Mouse (Mus musculus): ENCODE data around the gene Klc1. TPM values are rescaled to one million over a fixed set of nuclear protein-coding genes. Genes with fewer than 3 reads are reported as not detected.
A peak's percentile ranks its signal among the peaks of the same experiment; 100 is the strongest.

The Klc1 gene
- polyA plus RNA-seq, 1 experiment from 2014 or later = 130 TPM

DNA sequence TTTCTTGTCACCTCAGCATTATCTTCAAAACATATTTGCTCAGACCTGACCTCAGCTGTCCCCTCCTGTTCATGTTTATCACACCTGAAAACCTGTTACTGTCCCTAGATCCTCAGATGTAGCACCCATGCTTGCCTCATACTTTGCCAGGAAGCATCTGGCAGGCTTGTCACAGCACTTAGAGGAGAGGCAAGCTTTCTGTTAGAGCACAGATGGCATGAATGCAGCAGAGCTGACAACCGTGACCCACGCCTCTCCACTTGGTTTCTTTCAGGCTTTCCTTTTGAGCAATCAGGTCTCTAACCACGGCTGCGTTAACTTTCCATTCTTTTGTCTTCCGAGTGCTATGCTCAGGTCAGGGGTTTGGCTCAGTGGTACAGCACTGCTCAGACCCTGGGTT, 70.8 kb downstream of the Klc1 start:
- Histone ChIP-seq H3K27me3 (replicated peaks; ENCODE audit: low read depth, poor library complexity, severe bottlenecking) (no peaks in the 10 kb centered on the region), H3K4me1 (no peaks in the 10 kb centered on the region), H3K9me3 (no peaks in the 10 kb centered on the region), H3K27ac (replicated peaks) (no peak overlapping the region; the same call in 1 of the 2 replicates), H3K36me3 (replicated peaks) (peaks cover 96% of the 10 kb centered on the region), H3K4me3 (no peak overlapping the region)
- 86% methylated on average over 5 of the region's 5 CpGs for WGBS
- no peak for DNase-seq (ENCODE audit: low spot score)

DNA sequence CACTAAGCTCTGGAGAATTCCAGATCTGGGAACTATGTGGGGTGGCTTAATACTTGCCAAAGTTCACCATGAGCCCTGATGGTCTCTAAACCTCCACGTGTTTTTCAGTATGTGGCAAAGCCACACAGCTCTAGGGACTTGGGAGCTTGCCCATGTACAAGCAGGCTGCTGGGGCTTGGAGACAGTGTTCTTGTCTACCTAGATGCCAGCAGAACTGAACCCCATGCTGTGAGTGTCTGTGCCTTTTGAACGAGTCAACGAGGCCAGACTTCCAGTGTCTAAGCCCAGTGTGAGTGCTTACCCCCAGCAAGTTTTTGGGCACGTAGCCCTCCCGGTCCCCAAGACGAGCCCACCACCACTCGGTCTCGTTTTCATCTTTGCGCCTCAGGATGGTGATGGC, 71.3 kb downstream of the Klc1 start:
- no peak overlapping the region for H3K4me3 ChIP-seq
- H3K27me3 ChIP-seq (replicated peaks; ENCODE audit: low read depth, poor library complexity, severe bottlenecking) = no peaks in the 10 kb centered on the region
- no peaks in the 10 kb centered on the region for H3K9me3 ChIP-seq
- peaks cover 91% of the 10 kb centered on the region for H3K36me3 ChIP-seq (replicated peaks)
- DNase-seq (ENCODE audit: low spot score) = no peak
- H3K4me1 ChIP-seq = no peaks in the 10 kb centered on the region
- no peak overlapping the region for H3K27ac ChIP-seq (replicated peaks)
- WGBS = 89% methylated on average over 9 of the region's 9 CpGs

DNA sequence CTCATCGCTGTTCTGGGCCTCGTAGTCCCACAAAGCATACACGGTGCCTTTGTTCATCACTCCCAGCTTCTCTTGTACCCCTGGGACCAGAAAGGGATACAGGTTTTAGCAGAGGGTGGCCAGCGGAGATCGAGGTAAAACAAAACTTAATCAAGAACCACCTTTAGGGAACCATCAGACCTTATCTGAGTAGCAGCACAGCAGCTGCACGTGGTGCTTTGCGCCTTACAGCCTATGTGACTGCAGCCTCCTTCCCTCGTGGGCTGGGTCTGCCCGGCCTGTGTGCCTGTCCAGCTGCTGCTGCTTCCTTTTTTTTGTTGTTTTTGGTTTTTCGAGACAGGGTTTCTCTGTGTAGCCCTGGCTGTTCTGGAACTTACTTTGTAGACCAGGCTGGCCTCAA, 71.7 kb downstream of the Klc1 start:
- WGBS = 89% methylated on average over 10 of the region's 10 CpGs
- H3K27ac ChIP-seq (replicated peaks) = no peak overlapping the region

DNA sequence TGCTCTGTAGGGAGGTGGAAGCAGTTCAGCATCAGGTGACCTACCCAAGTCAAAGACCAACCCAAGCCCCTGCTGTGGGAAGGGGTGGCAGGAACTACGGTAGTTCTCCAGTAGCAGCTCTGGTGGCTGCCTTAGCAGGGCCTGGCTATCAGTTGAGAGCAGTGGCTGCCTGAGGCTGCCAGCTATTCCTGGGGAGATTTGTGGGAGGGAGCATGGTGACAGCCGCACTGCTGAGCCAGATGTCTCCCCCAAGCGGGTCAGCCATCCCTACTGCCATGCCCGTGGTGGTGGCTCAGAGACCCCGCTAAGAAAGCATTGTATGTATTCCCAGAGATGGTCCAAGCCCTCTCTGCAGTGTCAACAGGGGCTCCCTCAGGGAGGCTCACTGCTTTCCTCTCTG, 74.0 kb downstream of the Klc1 start:
- 79% methylated on average over 5 of the region's 5 CpGs for WGBS
- Histone ChIP-seq H3K9me3 (no peaks in the 10 kb centered on the region), H3K4me3 (no peak overlapping the region), H3K27me3 (replicated peaks; ENCODE audit: low read depth, poor library complexity, severe bottlenecking) (no peaks in the 10 kb centered on the region), H3K27ac (replicated peaks) (no peak overlapping the region), H3K4me1 (no peaks in the 10 kb centered on the region), H3K36me3 (replicated peaks) (peaks cover 64% of the 10 kb centered on the region)
- DNase-seq (ENCODE audit: low spot score) = no peak

More for the DNA sequence above, 71.7 kb downstream of the Klc1 start:
- H3K27me3 ChIP-seq (replicated peaks; ENCODE audit: low read depth, poor library complexity, severe bottlenecking) = no peaks in the 10 kb centered on the region
- H3K4me1 ChIP-seq = no peaks in the 10 kb centered on the region
- no peak for DNase-seq (ENCODE audit: low spot score)
- no peak overlapping the region for H3K4me3 ChIP-seq
- H3K36me3 ChIP-seq (replicated peaks) = peaks cover 87% of the 10 kb centered on the region
- H3K9me3 ChIP-seq = no peaks in the 10 kb centered on the region

DNA sequence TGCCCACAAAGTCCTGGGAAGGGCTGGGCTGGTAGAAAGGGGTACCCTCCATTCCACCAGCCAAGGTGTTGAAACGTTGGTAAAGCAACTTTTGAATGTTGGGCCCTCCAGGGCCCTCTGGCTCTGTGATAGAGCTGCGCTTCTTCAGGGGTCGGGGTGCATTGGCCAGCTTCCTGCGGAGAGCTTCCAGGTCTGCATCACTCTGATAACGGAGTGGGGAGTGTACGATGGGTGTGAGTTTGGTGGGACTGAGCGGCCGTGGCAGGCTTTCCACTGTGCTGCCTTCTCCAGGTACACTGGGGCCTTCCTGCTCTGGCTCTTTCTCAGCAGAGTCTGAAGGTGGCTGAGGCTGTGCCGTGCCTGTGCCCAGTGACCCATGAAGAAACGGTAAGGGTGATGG, 74.8 kb downstream of the Klc1 start:
- Histone ChIP-seq H3K36me3 (replicated peaks) (peaks cover 56% of the 10 kb centered on the region), H3K4me1 (peaks cover 1% of the 10 kb centered on the region), H3K4me3 (no peak overlapping the region), H3K9me3 (no peaks in the 10 kb centered on the region), H3K27me3 (replicated peaks; ENCODE audit: low read depth, poor library complexity, severe bottlenecking) (no peaks in the 10 kb centered on the region), H3K27ac (replicated peaks) (no peak overlapping the region)
- no peak for DNase-seq (ENCODE audit: low spot score)
- 91% methylated on average over 10 of the region's 10 CpGs for WGBS

DNA sequence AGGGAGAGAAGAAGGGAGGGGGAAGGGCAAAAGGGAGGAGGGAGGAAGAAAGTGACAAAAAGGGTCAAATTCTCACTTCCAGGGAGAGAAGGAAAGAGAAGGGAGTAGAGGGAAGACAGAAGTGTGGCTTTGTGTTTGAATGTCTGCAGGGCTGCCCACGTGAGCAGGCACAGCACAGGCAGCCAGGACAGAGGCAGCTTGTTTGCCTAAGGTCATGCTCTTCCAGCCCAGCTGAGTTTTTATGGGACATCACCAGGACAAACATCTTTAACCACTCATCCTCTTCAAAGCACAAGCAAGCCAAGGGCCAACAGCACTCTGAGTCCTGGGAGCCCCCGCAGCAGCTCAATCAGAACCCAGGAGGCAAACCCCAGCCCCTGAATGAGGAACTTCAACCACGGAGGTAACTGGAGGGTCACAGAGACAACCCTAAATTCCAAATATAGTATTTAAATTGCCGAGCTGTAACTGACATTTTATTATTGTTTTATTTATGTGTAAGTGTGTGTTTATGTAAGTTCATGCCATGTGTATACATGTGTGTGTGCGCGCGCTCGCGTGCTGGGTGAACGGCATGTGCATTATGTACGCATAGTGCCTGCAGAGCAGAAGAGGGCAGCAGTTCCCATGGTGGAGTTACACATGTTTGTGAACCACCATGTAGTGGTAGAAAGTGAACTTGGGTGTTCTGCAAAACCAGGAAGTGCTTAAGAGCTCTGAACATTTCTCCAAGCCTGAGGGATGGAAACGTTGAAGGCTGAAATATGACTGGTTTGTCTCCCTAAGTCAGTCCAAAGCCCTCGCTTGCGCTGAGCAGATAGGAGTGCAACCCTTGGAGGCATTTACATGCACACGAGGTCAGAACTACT, 84.2 kb downstream of the Klc1 start:
- H3K4me1 ChIP-seq = peaks cover 21% of the 10 kb centered on the region
- H3K4me3 ChIP-seq = no peak overlapping the region
- H3K36me3 ChIP-seq (replicated peaks) = no peaks in the 10 kb centered on the region
- 79% methylated on average over 15 of the region's 15 CpGs for WGBS
- H3K27me3 ChIP-seq (replicated peaks; ENCODE audit: low read depth, poor library complexity, severe bottlenecking) = no peaks in the 10 kb centered on the region
- no peak overlapping the region for H3K27ac ChIP-seq (replicated peaks)
- DNase-seq (ENCODE audit: low spot score) = no peak
- no peaks in the 10 kb centered on the region for H3K9me3 ChIP-seq

DNA sequence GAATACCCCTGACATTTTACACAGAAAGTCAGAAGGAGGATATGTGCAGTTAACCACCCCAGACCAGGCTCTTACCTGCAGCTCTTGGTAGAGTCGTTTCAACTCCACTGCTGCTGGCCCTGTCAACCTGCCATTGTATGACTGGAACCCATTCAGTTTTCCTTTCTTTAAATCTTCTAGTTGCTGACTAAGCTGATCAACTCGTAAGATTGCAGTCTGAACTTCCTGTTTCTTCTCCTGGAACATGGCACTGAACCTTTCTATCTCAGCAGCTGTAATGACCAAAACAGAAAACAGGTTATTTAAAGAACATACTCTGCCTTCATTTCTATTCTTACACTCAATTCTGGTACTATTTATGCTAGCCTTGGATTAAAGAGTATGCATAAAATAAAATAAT, 84.8 kb downstream of the Klc1 start:
- Histone ChIP-seq H3K27me3 (replicated peaks; ENCODE audit: low read depth, poor library complexity, severe bottlenecking) (no peaks in the 10 kb centered on the region), H3K4me1 (peaks cover 20% of the 10 kb centered on the region), H3K36me3 (replicated peaks) (no peaks in the 10 kb centered on the region), H3K9me3 (no peaks in the 10 kb centered on the region), H3K4me3 (no peak overlapping the region), H3K27ac (replicated peaks) (no peak overlapping the region)
- DNase-seq (ENCODE audit: low spot score) = no peak
- WGBS = 67% methylated on average over 2 of the region's 2 CpGs

DNA sequence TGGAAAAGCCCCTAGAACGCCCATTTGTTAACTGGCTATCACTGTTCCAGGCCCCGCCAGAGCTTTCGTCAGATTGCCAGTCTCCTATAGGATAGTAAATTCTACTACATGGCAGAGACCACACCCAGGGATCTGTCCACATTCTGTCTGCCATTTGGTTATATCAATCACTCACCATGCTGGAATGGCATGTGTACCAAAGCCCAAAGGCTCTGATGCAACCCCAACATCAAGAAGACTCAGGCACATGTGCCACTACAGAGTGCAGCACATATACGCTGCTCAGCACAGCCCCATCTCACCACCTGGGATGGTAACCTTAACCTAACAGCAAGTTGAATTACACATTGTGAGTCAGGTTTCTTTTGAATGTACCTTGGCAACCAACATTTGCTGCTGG, 87.3 kb downstream of the Klc1 start:
- Histone ChIP-seq H3K9me3 (0 out of 2 replicates have a peak, but pooled peaks cover 4% of the 10 kb centered on the region), H3K4me1 (peaks cover 14% of the 10 kb centered on the region), H3K27ac (replicated peaks) (no peak overlapping the region), H3K4me3 (no peak overlapping the region), H3K27me3 (replicated peaks; ENCODE audit: low read depth, poor library complexity, severe bottlenecking) (no peaks in the 10 kb centered on the region), H3K36me3 (replicated peaks) (no peaks in the 10 kb centered on the region)
- DNase-seq (ENCODE audit: low spot score) = no peak
- 95% methylated on average over 4 of the region's 4 CpGs for WGBS

DNA sequence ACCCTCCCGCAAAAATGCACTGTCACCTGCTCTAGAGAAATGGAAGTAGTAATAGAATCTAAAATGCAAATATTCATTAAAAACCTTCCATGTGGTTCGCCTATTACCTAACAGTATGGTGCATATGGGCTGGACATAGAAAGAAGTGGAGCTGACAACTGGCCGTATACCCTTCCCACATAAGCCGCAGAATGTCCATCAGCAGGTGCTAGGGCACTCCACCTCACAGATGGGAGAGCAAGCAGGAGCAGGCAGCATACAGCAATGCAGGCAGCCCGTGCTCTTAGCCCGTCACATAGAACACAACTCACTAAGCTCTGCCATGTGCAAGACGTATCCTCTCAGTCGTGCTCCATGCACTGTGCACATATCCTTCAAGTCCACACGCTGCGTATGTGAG, 88.2 kb downstream of the Klc1 start:
- 0 out of 2 replicates have a peak, but pooled peaks cover 4% of the 10 kb centered on the region for H3K9me3 ChIP-seq
- no peak for DNase-seq (ENCODE audit: low spot score)
- WGBS = 85% methylated on average over 10 of the region's 10 CpGs
- no peaks in the 10 kb centered on the region for H3K36me3 ChIP-seq (replicated peaks)
- no peak overlapping the region for H3K27ac ChIP-seq (replicated peaks)
- no peaks in the 10 kb centered on the region for H3K27me3 ChIP-seq (replicated peaks; ENCODE audit: low read depth, poor library complexity, severe bottlenecking)
- peaks cover 14% of the 10 kb centered on the region for H3K4me1 ChIP-seq
- no peak overlapping the region for H3K4me3 ChIP-seq

DNA sequence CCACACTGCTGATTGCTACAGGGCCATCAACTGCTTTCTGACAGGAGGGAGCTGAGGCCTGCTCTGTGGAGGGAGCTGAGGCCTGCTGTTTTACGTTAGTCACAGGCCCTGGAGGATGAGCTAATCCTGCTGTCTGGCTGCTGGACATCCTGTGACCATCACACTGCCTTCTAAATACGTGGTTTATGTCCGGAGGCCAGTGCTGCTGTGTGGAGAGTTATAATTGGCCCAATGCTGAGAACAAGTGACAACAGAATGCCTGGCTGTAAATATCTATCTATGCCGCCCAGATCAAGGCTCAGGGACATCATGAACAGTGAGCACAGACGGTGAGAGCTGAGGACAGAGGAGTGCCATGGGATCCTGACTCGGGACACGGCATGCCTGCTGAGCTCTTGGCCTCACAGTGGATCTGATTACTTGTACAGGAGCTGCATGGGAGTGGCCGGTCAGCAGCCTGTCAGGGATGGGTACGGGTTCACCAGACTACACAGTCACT, 89.7 kb downstream of the Klc1 start:
- no peaks in the 10 kb centered on the region for H3K36me3 ChIP-seq (replicated peaks)
- no peak overlapping the region for H3K4me3 ChIP-seq
- H3K4me1 ChIP-seq = peaks cover 8% of the 10 kb centered on the region
- DNase-seq (ENCODE audit: low spot score) = no peak
- 0 out of 2 replicates have a peak, but pooled peaks cover 4% of the 10 kb centered on the region for H3K9me3 ChIP-seq
- WGBS = 52% methylated on average over 9 of the region's 9 CpGs
- no peaks in the 10 kb centered on the region for H3K27me3 ChIP-seq (replicated peaks; ENCODE audit: low read depth, poor library complexity, severe bottlenecking)
- 0 out of 2 replicates have a peak overlapping the region, but pooled peaks have one; percentile 4 for H3K27ac ChIP-seq (replicated peaks)

DNA sequence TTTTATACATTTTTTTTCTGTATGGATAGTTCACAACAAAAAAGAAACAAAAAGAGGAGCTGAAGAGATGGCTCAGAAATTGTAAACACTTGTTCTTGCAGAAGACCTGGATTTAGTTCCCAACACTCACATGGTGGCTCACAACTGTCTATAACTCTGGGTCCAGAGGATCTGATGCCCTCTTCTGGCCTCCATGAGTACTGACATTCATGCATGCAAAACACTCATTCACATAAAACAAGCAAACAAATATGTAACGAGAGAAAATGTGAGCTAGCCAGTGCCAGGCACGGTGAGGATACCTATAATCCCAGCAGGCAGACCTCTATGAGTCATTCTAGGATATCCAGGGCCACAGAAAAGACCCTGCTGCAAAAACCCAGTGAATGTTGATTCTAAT, 92.6 kb downstream of the Klc1 start:
- no peaks in the 10 kb centered on the region for H3K27me3 ChIP-seq (replicated peaks; ENCODE audit: low read depth, poor library complexity, severe bottlenecking)
- H3K4me1 ChIP-seq = peaks cover 3% of the 10 kb centered on the region; the same call in 1 of the 2 replicates
- 67% methylated on average over 2 of the region's 2 CpGs for WGBS
- 0 out of 2 replicates have a peak, but pooled peaks cover 4% of the 10 kb centered on the region for H3K9me3 ChIP-seq
- H3K36me3 ChIP-seq (replicated peaks) = no peaks in the 10 kb centered on the region
- H3K27ac ChIP-seq (replicated peaks) = no peak overlapping the region
- no peak overlapping the region for H3K4me3 ChIP-seq
- DNase-seq (ENCODE audit: low spot score) = no peak

DNA sequence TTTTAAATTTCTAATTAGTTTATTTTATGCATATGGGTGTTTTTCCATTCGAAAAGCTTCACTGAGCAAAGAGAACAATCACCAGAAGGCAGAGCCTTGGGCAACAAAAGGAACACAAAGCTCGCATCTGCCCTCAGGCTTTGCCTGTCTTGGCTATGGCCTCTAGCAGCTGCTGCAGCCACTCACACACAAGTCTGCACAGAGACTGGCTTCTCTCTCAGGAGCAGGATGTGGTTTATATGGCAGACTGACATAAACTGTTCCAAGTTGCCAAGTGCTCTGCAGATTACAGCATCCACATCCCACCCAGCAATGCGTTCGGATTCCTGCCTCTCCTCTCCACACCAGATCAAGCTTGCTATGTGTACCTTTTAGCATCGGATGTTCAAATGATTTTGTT, 93.1 kb downstream of the Klc1 start:
- H3K27me3 ChIP-seq (replicated peaks; ENCODE audit: low read depth, poor library complexity, severe bottlenecking) = no peaks in the 10 kb centered on the region
- 0 out of 2 replicates have a peak, but pooled peaks cover 4% of the 10 kb centered on the region for H3K9me3 ChIP-seq
- 83% methylated on average over 5 of the region's 5 CpGs for WGBS
- H3K27ac ChIP-seq (replicated peaks) = no peak overlapping the region
- no peak overlapping the region for H3K4me3 ChIP-seq
- no peaks in the 10 kb centered on the region for H3K36me3 ChIP-seq (replicated peaks)
- H3K4me1 ChIP-seq = peaks cover 3% of the 10 kb centered on the region; the same call in 1 of the 2 replicates
- DNase-seq (ENCODE audit: low spot score) = no peak

DNA sequence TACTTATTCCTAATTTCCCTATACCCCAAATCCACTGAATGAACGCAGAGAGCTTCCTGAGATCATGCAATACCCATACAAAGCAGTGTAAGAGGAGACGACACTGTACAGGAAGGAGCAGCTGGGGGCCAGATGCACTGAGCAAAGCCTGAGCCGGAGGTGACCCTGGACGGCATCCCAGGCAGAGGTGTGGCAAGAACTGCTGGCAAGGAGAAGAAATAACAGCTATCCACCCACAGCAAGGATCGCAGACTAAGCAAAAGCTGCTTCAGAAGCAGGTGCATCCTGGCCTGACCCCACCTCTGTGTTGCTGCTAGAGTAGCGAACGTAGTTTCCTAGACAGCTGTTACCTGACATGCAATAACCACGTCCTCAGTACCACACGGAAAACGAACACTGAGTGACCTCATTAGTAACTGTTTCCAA, 94.4 kb downstream of the Klc1 start:
- H3K27me3 ChIP-seq (replicated peaks; ENCODE audit: low read depth, poor library complexity, severe bottlenecking) = no peaks in the 10 kb centered on the region
- H3K27ac ChIP-seq (replicated peaks) = 0 out of 2 replicates have a peak overlapping the region, but pooled peaks have one; percentile 30
- H3K9me3 ChIP-seq = 0 out of 2 replicates have a peak, but pooled peaks cover 4% of the 10 kb centered on the region
- WGBS = 70% methylated on average over 10 of the region's 10 CpGs
- H3K4me3 ChIP-seq = no peak overlapping the region
- peak; percentile 35 for DNase-seq (ENCODE audit: low spot score)
- peaks cover 3% of the 10 kb centered on the region; the same call in 1 of the 2 replicates for H3K4me1 ChIP-seq
- no peaks in the 10 kb centered on the region for H3K36me3 ChIP-seq (replicated peaks)

Data from embryonic facial prominence, embryonic 10.5 days (tissue).